Mouse (Mus musculus) intestine, embryonic 15.5 days (tissue): ENCODE results near the gene Mitf. TPM values are rescaled to one million over a fixed set of nuclear protein-coding genes. Genes with fewer than 3 reads are reported as not detected.

Source experiments
- ATAC-seq: fragments of 200-750 bp; cut with Nextera tagmentation; 2 replicates; pipeline ENCODE4 v1.8.0; 2017; ENCODE audit warnings: moderate TSS enrichment, moderate library complexity
- H3K27ac ChIP-seq: fragments of 300-500 bp; sonication (generic); 2 replicates; pipeline ENCODE4 v1.5.1; 2015; ENCODE audit warnings: mild to moderate bottlenecking, inconsistent platforms
- H3K27me3 ChIP-seq: fragments of 300-500 bp; sonication (generic); replicated peaks from 2 replicates; pipeline ENCODE4 v1.6.1; 2015; ENCODE audit warnings: inconsistent platforms
- H3K36me3 ChIP-seq: fragments of 300-500 bp; sonication (generic); 2 replicates; pipeline ENCODE4 v1.6.1; 2015; ENCODE audit warnings: inconsistent platforms
- H3K4me1 ChIP-seq: fragments of 300-500 bp; sonication (generic); replicated peaks from 2 replicates; pipeline ENCODE4 v1.6.1; 2015; ENCODE audit warnings: inconsistent platforms
- H3K4me2 ChIP-seq: fragments of 300-500 bp; sonication (generic); replicated peaks from 2 replicates; pipeline ENCODE4 v1.6.1; 2015; ENCODE audit warnings: mild to moderate bottlenecking, inconsistent platforms
- H3K4me3 ChIP-seq: fragments of 300-500 bp; sonication (generic); replicated peaks from 2 replicates; pipeline ENCODE4 v1.5.1; 2015; ENCODE audit warnings: inconsistent platforms
- H3K9ac ChIP-seq: fragments of 300-500 bp; sonication (generic); 2 replicates; pipeline ENCODE4 v1.6.1; 2015; ENCODE audit warnings: inconsistent platforms
- H3K9me3 ChIP-seq: fragments of 300-500 bp; sonication (generic); 2 replicates; pipeline ENCODE4 v1.6.1; 2016; ENCODE audit warnings: inconsistent platforms
- WGBS: fragments of 180-500 bp; shearing (Covaris S2); methylation state at CpG from one replicate; pipeline ENCODE4 v1.1.7; 2015; 5-methylcytosine and 5-hydroxymethylcytosine counted together
- polyA plus RNA-seq: library from polyadenylated mRNA; unstranded; fragments of >200 nt; fragmentation: Nextera tagmentation; extraction: Ambion mirVana; gene quantifications from 2 replicates; pipeline ENCODE4 v1.2.1, GENCODE M21; 2015

Gene Mitf
- polyA plus RNA-seq, 1 experiment from 2014 or later = 0.90 TPM

DNA sequence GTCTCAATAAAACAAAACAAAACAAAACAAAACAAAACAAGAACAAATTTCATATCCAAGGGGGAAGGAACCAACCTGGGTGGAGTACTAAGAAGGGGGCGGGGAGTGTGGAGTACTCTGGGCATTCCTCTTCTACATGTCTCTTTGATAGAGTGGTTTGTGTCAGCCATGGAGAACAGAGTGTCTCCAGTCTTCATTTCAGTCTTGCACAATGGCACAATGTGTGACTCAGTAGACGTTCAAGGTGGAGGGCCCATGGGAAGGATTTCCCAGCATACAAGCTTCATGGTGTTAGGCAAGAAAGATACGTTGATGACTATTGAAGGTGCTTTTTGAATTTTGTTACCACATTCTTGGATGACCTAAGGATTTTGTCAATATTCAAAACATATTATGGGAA lies 117.4 kb downstream of the Mitf start:
- H3K4me1 ChIP-seq = no peaks in the 10 kb centered on the region; the same call in 1 of the 2 replicates
- WGBS = 91% methylated on average over 3 of the region's 3 CpGs
- H3K4me3 ChIP-seq = no peak overlapping the region
- ATAC-seq = no peak
- H3K4me2 ChIP-seq = no peak overlapping the region
- H3K9ac ChIP-seq = no peak overlapping the region
- no peaks in the 10 kb centered on the region for H3K36me3 ChIP-seq
- H3K27ac ChIP-seq = no peak overlapping the region
- H3K27me3 ChIP-seq = no peaks in the 10 kb centered on the region
- no peaks in the 10 kb centered on the region for H3K9me3 ChIP-seq

GRCm38 (mm10) chr6:97929051-97929450 lies 122.2 kb downstream of the Mitf start:
- Histone ChIP-seq H3K36me3 (no peaks in the 10 kb centered on the region), H3K9me3 (no peaks in the 10 kb centered on the region), H3K27me3 (no peaks in the 10 kb centered on the region), H3K9ac (no peak overlapping the region), H3K4me1 (no peaks in the 10 kb centered on the region), H3K27ac (no peak overlapping the region), H3K4me3 (no peak overlapping the region), H3K4me2 (no peak overlapping the region)
- no peak for ATAC-seq
- 53% methylated on average over 3 of the region's 3 CpGs for WGBS

- no peaks in the 10 kb centered on the region for H3K4me1 ChIP-seq
- H3K4me3 ChIP-seq = no peak overlapping the region
- H3K9ac ChIP-seq = no peak overlapping the region
- no peak overlapping the region for H3K27ac ChIP-seq
- 44% methylated on average over 7 of the region's 7 CpGs for WGBS
- no peaks in the 10 kb centered on the region for H3K9me3 ChIP-seq
- H3K4me2 ChIP-seq = no peak overlapping the region
- no peaks in the 10 kb centered on the region for H3K36me3 ChIP-seq
- no peak for ATAC-seq
- H3K27me3 ChIP-seq = no peaks in the 10 kb centered on the region
Measured at GRCm38 (mm10) chr6:97929466-97929865, 122.6 kb downstream of the Mitf start.

DNA sequence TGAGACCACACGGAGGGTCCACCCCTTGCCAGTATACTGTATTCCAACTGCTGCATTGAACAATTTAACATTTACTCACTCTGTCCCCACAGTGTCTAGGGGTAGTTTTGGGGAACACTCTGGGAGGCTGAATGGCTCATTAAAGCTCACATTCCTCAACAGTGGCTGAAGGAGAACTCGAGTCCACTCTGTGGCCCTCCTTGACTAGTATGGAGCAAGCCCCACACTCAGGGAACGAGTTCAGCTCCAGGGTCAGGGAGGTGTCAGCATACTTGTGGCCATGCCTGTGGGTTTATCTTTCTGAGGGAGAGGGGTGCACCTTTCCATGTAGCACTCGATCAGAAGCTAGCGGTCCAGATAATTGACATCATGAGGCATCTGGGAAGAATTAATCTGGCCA lies 130.3 kb downstream of the Mitf start:
- Histone ChIP-seq H3K36me3 (no peaks in the 10 kb centered on the region), H3K4me3 (no peak overlapping the region), H3K9me3 (no peaks in the 10 kb centered on the region), H3K27me3 (no peaks in the 10 kb centered on the region), H3K9ac (no peak overlapping the region), H3K27ac (no peak overlapping the region), H3K4me1 (no peaks in the 10 kb centered on the region), H3K4me2 (no peak overlapping the region)
- WGBS = 82% methylated on average over 5 of the region's 5 CpGs
- ATAC-seq = no peak

- Histone ChIP-seq H3K27ac (no peak overlapping the region), H3K9me3 (no peaks in the 10 kb centered on the region), H3K4me3 (no peak overlapping the region), H3K27me3 (no peaks in the 10 kb centered on the region), H3K4me2 (no peak overlapping the region), H3K36me3 (no peaks in the 10 kb centered on the region), H3K4me1 (no peaks in the 10 kb centered on the region), H3K9ac (no peak overlapping the region)
- no peak for ATAC-seq
- 72% methylated on average over 11 of the region's 11 CpGs for WGBS
Measured at GRCm38 (mm10) chr6:97937897-97938614, 131.2 kb downstream of the Mitf start.

DNA sequence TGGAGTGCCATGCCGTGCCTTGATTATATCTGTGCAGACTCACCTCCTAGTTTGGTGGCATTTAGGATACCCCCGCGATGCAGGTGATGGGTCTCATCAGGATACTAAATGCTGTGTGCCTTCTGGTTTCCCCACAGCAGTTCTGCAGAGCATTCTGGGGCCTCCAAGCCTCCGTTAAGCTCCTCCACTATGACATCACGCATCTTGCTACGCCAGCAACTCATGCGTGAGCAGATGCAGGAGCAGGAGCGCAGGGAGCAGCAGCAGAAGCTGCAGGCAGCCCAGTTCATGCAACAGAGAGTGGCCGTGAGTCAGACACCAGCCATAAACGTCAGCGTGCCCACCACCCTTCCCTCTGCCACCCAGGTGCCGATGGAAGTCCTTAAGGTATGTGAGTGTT lies 134.1 kb downstream of the Mitf start:
- WGBS = 70% methylated on average over 12 of the region's 12 CpGs
- H3K4me3 ChIP-seq = no peak overlapping the region
- no peak for ATAC-seq

DNA sequence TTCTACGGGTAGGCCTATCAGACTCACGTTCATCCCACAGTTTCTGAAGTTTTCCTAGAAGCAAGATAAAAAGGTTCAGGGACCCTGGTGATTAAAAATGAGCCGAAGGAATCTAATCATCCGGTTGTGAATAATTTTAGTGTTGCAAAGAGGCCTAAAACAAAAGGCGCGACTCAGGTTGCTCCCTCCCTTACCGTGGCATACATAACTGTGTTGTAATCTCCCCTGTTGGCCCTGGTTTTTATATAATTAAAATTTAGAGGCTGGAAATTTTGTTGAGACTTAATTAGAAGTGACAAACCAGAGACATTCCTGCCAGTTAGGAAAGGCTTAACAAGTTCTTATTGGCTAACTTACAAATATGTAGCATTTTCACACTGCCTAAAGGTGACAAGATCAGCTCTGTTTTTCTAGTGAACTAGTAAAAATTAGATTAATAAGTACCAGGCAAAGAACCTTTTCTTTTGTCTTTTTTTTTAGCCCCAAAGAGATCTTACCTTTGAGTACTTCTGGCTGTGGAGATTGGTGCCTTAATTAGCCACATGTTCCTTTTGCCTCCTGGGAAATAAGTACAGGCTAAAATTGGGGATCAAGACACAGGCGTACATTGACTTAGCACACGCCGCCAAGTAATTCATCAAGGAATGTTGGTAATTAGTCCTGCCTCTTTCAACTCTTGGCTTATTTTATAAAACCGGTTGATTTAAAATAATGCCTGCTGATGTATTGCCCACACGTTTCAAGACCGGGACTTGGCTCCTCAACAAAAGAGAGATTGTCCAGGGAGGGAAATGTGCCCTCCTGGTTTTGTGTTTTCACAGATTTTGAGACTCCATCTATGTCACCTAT lies 143.4 kb downstream of the Mitf start:
- ATAC-seq = no peak
- 83% methylated on average over 13 of the region's 13 CpGs for WGBS
- H3K36me3 ChIP-seq = no peaks in the 10 kb centered on the region

More for the DNA sequence above, 134.1 kb downstream of the Mitf start:
- Histone ChIP-seq H3K9me3 (no peaks in the 10 kb centered on the region), H3K4me1 (no peaks in the 10 kb centered on the region), H3K4me2 (no peak overlapping the region), H3K36me3 (no peaks in the 10 kb centered on the region), H3K27me3 (no peaks in the 10 kb centered on the region), H3K9ac (no peak overlapping the region), H3K27ac (no peak overlapping the region)

GRCm38 (mm10) chr6:97950882-97951245 lies 144.0 kb downstream of the Mitf start:
- H3K27me3 ChIP-seq = no peaks in the 10 kb centered on the region
- H3K4me3 ChIP-seq = no peak overlapping the region
- H3K36me3 ChIP-seq = no peaks in the 10 kb centered on the region
- H3K27ac ChIP-seq = no peak overlapping the region
- H3K4me1 ChIP-seq = no peaks in the 10 kb centered on the region
- no peak overlapping the region for H3K9ac ChIP-seq
- 83% methylated on average over 2 of the region's 2 CpGs for WGBS
- no peak for ATAC-seq
- no peak overlapping the region for H3K4me2 ChIP-seq
- no peaks in the 10 kb centered on the region for H3K9me3 ChIP-seq

More for the DNA sequence above, 143.4 kb downstream of the Mitf start:
- H3K4me1 ChIP-seq = no peaks in the 10 kb centered on the region
- no peaks in the 10 kb centered on the region for H3K9me3 ChIP-seq
- H3K27me3 ChIP-seq = no peaks in the 10 kb centered on the region
- no peak overlapping the region for H3K9ac ChIP-seq
- no peak overlapping the region for H3K27ac ChIP-seq
- no peak overlapping the region for H3K4me3 ChIP-seq
- H3K4me2 ChIP-seq = no peak overlapping the region

DNA sequence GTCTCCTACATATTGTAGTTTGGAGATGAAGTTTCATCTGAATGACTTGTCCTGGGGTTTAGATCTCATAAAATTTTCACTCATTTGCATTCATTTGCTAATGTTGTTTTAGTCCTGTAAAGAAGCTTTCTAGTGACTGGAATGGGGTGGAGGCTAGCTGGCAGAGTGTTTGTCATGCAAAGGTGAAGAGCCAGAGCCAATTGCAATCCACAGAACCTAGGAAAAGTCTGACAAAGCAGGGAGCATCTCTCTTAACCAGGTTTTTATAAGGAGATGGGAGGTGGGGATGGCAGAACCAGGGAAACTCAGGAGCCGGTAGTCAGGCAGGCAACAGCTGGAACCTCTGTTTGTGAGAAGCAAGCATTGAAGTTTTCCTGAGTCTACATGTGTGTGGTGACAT lies 144.9 kb downstream of the Mitf start:
- H3K36me3 ChIP-seq = no peaks in the 10 kb centered on the region
- no peaks in the 10 kb centered on the region for H3K4me1 ChIP-seq
- H3K9ac ChIP-seq = no peak overlapping the region
- H3K27me3 ChIP-seq = no peaks in the 10 kb centered on the region
- H3K27ac ChIP-seq = no peak overlapping the region
- no peak for ATAC-seq
- no peak overlapping the region for H3K4me2 ChIP-seq
- 63% methylated on average over 1 of the region's 1 CpGs for WGBS
- H3K9me3 ChIP-seq = no peaks in the 10 kb centered on the region
- no peak overlapping the region for H3K4me3 ChIP-seq

DNA sequence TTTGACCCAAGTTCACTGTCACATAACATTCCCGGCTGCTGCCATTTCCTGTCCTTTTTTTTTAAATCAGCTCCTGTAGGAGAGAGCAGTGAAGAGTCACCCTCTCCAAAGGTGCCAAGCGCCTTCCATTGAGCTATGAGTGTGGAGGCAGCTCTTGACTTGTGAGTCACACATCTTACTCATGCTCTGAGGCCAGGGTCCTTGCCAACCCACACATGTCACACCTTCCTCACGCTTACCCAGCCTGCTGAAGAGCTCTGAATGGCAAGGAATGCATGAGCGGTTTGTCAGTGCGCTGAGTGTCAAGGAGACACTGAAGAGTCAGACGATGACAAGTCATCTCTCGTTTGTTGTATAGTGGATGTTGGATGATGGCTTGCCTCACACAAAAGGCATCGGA lies 146.0 kb downstream of the Mitf start:
- Histone ChIP-seq H3K4me2 (no peak overlapping the region), H3K27ac (no peak overlapping the region), H3K4me1 (no peaks in the 10 kb centered on the region), H3K9ac (no peak overlapping the region), H3K36me3 (no peaks in the 10 kb centered on the region), H3K4me3 (no peak overlapping the region), H3K27me3 (no peaks in the 10 kb centered on the region), H3K9me3 (no peaks in the 10 kb centered on the region)
- 87% methylated on average over 8 of the region's 8 CpGs for WGBS
- ATAC-seq = no peak

DNA sequence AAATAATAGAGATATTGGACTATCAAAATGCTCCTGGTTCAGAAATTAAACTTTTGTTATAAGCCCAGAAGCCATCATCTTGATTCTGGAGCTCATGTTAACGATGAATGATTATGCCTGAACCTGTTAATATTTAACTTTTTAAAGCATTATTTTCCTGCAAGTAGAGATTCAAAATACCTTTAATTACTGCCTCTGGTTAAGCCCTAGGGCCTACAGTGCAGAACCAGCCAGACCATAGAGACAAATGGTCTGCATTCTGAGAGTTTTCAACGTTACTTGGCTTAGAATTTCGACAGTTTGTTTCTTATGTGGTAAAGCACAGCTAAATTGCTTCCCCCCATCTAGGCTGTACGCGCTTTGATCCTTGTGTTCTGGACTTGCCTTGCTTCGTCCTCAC lies 149.3 kb downstream of the Mitf start:
- Histone ChIP-seq H3K4me3 (no peak overlapping the region), H3K9ac (no peak overlapping the region), H3K4me2 (no peak overlapping the region), H3K4me1 (no peaks in the 10 kb centered on the region), H3K36me3 (no peaks in the 10 kb centered on the region), H3K9me3 (no peaks in the 10 kb centered on the region), H3K27ac (no peak overlapping the region), H3K27me3 (no peaks in the 10 kb centered on the region)
- no peak for ATAC-seq
- 68% methylated on average over 6 of the region's 6 CpGs for WGBS

- Histone ChIP-seq H3K9me3 (no peaks in the 10 kb centered on the region), H3K4me2 (no peak overlapping the region), H3K9ac (no peak overlapping the region), H3K4me3 (no peak overlapping the region), H3K36me3 (no peaks in the 10 kb centered on the region), H3K27me3 (no peaks in the 10 kb centered on the region), H3K4me1 (no peaks in the 10 kb centered on the region), H3K27ac (no peak overlapping the region)
- peak; percentile 65 for ATAC-seq
- WGBS = 59% methylated on average over 10 of the region's 10 CpGs
Measured at GRCm38 (mm10) chr6:97956636-97957035, 149.8 kb downstream of the Mitf start.

DNA sequence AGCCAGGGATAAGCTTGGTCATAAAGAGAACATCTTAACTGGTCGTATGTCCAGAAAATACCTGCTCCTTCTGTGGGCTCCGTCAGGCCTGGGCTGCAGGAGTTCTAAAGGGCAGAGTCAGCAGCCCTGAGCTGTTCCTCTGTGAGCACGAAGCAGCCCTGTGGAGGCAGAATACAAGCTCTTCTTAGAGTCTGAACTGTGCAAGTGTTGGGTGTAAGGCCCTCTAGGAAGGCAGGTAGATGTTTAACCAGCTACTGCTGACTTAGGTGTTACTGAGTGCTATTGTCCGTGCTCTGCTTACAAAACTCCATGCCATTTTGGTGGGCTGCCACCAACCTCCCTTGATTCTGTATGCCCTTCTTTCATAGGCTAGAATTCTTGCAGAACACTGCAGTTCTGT lies 151.4 kb downstream of the Mitf start:
- Histone ChIP-seq H3K36me3 (no peaks in the 10 kb centered on the region), H3K4me2 (no peak overlapping the region), H3K27ac (no peak overlapping the region), H3K9ac (no peak overlapping the region), H3K27me3 (no peaks in the 10 kb centered on the region), H3K9me3 (no peaks in the 10 kb centered on the region), H3K4me3 (no peak overlapping the region), H3K4me1 (no peaks in the 10 kb centered on the region)
- ATAC-seq = no peak
- 63% methylated on average over 4 of the region's 4 CpGs for WGBS
